Mouse (Mus musculus) forebrain, embryonic 13.5 days (tissue): Measurements from ENCODE around the gene Zbtb17. TPM values are rescaled to one million over a fixed set of nuclear protein-coding genes. Genes with fewer than 3 reads are reported as not detected.

Source experiments
- ATAC-seq: fragments of 200-750 bp; cut with Nextera tagmentation; 2 replicates; pipeline ENCODE4 v1.8.0; 2017
- H3K27ac ChIP-seq: fragments of 300-500 bp; sonication (generic); 2 replicates; pipeline ENCODE4 v1.5.1; 2015; ENCODE audit warnings: inconsistent platforms, mild to moderate bottlenecking, moderate library complexity
- H3K27me3 ChIP-seq: fragments of 300-500 bp; sonication (generic); 2 replicates; pipeline ENCODE4 v1.6.1; 2015; ENCODE audit warnings: mild to moderate bottlenecking, inconsistent platforms
- H3K36me3 ChIP-seq: fragments of 300-500 bp; sonication (generic); 2 replicates; pipeline ENCODE4 v1.6.1; 2015; ENCODE audit warnings: mild to moderate bottlenecking, inconsistent platforms; ENCODE audit not compliant: poor library complexity, severe bottlenecking
- H3K4me1 ChIP-seq: fragments of 300-500 bp; sonication (generic); 2 replicates; pipeline ENCODE4 v1.6.1; 2015; ENCODE audit warnings: inconsistent platforms
- H3K4me2 ChIP-seq: fragments of 300-500 bp; sonication (generic); 2 replicates; pipeline ENCODE4 v1.6.1; 2015; ENCODE audit warnings: inconsistent platforms, mild to moderate bottlenecking, moderate library complexity
- H3K4me3 ChIP-seq: fragments of 300-500 bp; sonication (generic); 2 replicates; pipeline ENCODE4 v1.5.1; 2015; ENCODE audit warnings: mild to moderate bottlenecking, inconsistent platforms
- H3K9ac ChIP-seq: fragments of 300-500 bp; sonication (generic); 2 replicates; pipeline ENCODE4 v1.6.1; 2015; ENCODE audit warnings: mild to moderate bottlenecking, inconsistent platforms
- H3K9me3 ChIP-seq: fragments of 300-500 bp; sonication (generic); replicated peaks from 2 replicates; pipeline ENCODE4 v1.6.1; 2016; ENCODE audit warnings: inconsistent platforms
- WGBS: fragments of 180-500 bp; shearing (Covaris S2); methylation state at CpG from one replicate; pipeline ENCODE4 v1.1.7; 2015; 5-methylcytosine and 5-hydroxymethylcytosine counted together
- polyA plus RNA-seq: library from polyadenylated mRNA; unstranded; fragments of >200 nt; fragmentation: Nextera tagmentation; extraction: Ambion mirVana; gene quantifications from 2 replicates; pipeline ENCODE4 v1.2.1, GENCODE M21; 2015

Zbtb17 gene
- polyA plus RNA-seq, 1 experiment from 2014 or later, result 60.9 TPM

GRCm38 (mm10) chr4:141465512-141466288 lies 21.2 kb downstream of the Zbtb17 start:
- Histone ChIP-seq H3K4me1 (peaks cover 8% of the 10 kb centered on the region), H3K27ac (no peak overlapping the region), H3K4me2 (no peak overlapping the region), H3K36me3 (peaks cover 94% of the 10 kb centered on the region), H3K9ac (no peak overlapping the region), H3K9me3 (no peaks in the 10 kb centered on the region), H3K27me3 (no peaks in the 10 kb centered on the region), H3K4me3 (no peak overlapping the region)
- ATAC-seq, result no peak
- WGBS, result 91% methylated on average over 34 of the region's 34 CpGs

- Histone ChIP-seq H3K36me3 (peaks cover 99% of the 10 kb centered on the region), H3K9ac (no peak overlapping the region), H3K4me1 (peaks cover 2% of the 10 kb centered on the region; the same call in 1 of the 2 replicates), H3K4me2 (no peak overlapping the region), H3K27me3 (no peaks in the 10 kb centered on the region), H3K9me3 (no peaks in the 10 kb centered on the region; the same call in 1 of the 2 replicates), H3K27ac (no peak overlapping the region), H3K4me3 (no peak overlapping the region)
- 93% methylated on average over 16 of the region's 16 CpGs for WGBS
- ATAC-seq, result no peak
These were observed 21.9 kb downstream of the Zbtb17 start for GRCm38 (mm10) chr4:141466289-141466795.

GRCm38 (mm10) chr4:141466844-141467580 lies 22.6 kb downstream of the Zbtb17 start:
- H3K36me3 ChIP-seq, result peaks cover 99% of the 10 kb centered on the region
- H3K9ac ChIP-seq, result no peak overlapping the region
- H3K4me3 ChIP-seq, result no peak overlapping the region
- no peaks in the 10 kb centered on the region for H3K27me3 ChIP-seq
- H3K9me3 ChIP-seq, result no peaks in the 10 kb centered on the region; the same call in 1 of the 2 replicates
- 85% methylated on average over 15 of the region's 15 CpGs for WGBS
- H3K4me2 ChIP-seq, result no peak overlapping the region
- H3K27ac ChIP-seq, result no peak overlapping the region
- no peak for ATAC-seq
- no peaks in the 10 kb centered on the region for H3K4me1 ChIP-seq

- Histone ChIP-seq H3K9ac (no peak overlapping the region), H3K4me3 (no peak overlapping the region), H3K4me1 (no peaks in the 10 kb centered on the region), H3K4me2 (no peak overlapping the region), H3K27ac (no peak overlapping the region), H3K27me3 (no peaks in the 10 kb centered on the region), H3K9me3 (no peaks in the 10 kb centered on the region; the same call in 1 of the 2 replicates), H3K36me3 (peaks cover 99% of the 10 kb centered on the region)
- WGBS, result 84% methylated on average over 6 of the region's 6 CpGs
- ATAC-seq, result no peak
These were observed 23.1 kb downstream of the Zbtb17 start for GRCm38 (mm10) chr4:141467581-141467927.

GRCm38 (mm10) chr4:141468576-141468975 lies 24.1 kb downstream of the Zbtb17 start:
- H3K9me3 ChIP-seq, result no peaks in the 10 kb centered on the region; the same call in 1 of the 2 replicates
- ATAC-seq, result no peak
- H3K4me1 ChIP-seq, result no peaks in the 10 kb centered on the region
- no peak overlapping the region for H3K4me3 ChIP-seq
- H3K27me3 ChIP-seq, result no peaks in the 10 kb centered on the region
- peaks cover 99% of the 10 kb centered on the region for H3K36me3 ChIP-seq
- WGBS, result 67% methylated on average over 10 of the region's 10 CpGs
- H3K27ac ChIP-seq, result no peak overlapping the region; the same call in 1 of the 2 replicates
- no peak overlapping the region for H3K9ac ChIP-seq
- no peak overlapping the region for H3K4me2 ChIP-seq

- Histone ChIP-seq H3K4me2 (no peak overlapping the region), H3K4me3 (no peak overlapping the region), H3K36me3 (peaks cover 99% of the 10 kb centered on the region), H3K27ac (no peak overlapping the region), H3K27me3 (no peaks in the 10 kb centered on the region), H3K4me1 (no peaks in the 10 kb centered on the region), H3K9ac (no peak overlapping the region), H3K9me3 (no peaks in the 10 kb centered on the region; the same call in 1 of the 2 replicates)
- no peak for ATAC-seq
- WGBS, result 93% methylated on average over 9 of the region's 9 CpGs
These were observed 24.9 kb downstream of the Zbtb17 start for GRCm38 (mm10) chr4:141469343-141469742.

GRCm38 (mm10) chr4:141471491-141471890 lies 27.0 kb downstream of the Zbtb17 start:
- over 99% methylated on average over 16 of the region's 16 CpGs for WGBS
- Histone ChIP-seq H3K27ac (no peak overlapping the region), H3K9ac (no peak overlapping the region), H3K27me3 (no peaks in the 10 kb centered on the region), H3K36me3 (peaks cover 99% of the 10 kb centered on the region), H3K4me2 (no peak overlapping the region), H3K9me3 (no peaks in the 10 kb centered on the region; the same call in 1 of the 2 replicates), H3K4me3 (no peak overlapping the region), H3K4me1 (no peaks in the 10 kb centered on the region)
- ATAC-seq, result no peak

DNA sequence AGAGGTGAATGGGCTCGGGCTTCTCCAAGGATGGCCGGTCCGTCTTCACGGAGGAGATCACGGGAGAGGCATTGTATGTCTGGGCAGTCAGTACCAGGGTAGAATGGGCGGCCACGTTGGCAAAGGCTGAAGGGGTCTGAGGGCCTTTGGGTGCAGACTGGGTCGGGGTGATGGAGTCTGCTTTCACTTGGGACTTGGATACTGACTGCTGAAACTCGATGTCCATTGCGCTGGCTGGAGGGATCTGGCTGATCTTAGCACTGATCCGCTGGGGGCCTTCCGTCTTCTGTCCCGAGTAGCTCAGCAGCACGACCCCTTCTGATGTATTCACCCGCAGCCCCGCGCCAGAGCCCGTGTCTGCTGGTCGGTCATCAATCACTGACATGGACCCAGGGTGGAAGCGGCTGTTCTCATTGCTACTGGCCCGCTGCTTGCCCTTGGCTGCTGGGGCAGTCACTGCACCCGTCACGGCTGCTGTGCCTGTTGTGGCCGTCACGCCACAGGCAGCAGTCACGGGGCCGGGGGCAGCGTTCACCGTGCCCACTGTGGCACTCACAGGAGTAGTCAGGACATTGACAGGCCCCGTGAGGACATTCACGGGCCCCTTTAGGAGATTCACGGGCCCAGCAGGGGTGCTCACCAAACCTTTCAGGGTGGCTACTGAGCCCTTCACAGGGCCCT lies 28.3 kb downstream of the Zbtb17 start:
- ATAC-seq, result no peak
- Histone ChIP-seq H3K4me3 (no peak overlapping the region), H3K27ac (no peak overlapping the region), H3K27me3 (no peaks in the 10 kb centered on the region), H3K4me2 (no peak overlapping the region), H3K9me3 (no peaks in the 10 kb centered on the region; the same call in 1 of the 2 replicates), H3K36me3 (peaks cover 99% of the 10 kb centered on the region), H3K4me1 (no peaks in the 10 kb centered on the region), H3K9ac (no peak overlapping the region)
- 95% methylated on average over 32 of the region's 32 CpGs for WGBS

DNA sequence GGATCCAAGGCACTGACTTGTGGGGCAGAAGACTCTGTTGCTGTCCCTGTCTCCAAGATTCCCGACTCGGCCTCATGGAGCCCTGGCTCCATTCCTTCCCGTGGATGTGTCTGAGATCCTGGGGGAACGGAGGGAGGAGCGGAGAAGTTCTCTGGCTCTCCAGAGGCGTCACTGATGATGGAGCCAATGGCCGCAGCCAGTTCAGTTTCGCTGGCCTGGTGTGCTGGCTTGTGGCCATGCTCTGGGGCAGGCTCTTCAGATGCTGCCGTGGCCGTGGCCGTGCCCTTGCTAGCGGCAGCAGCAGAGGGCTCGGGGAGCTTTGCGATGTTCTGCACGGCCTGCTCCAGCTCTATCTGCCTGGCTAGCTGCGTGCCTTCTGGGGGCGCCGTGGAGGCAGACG lies 30.0 kb downstream of the Zbtb17 start:
- no peak overlapping the region for H3K27ac ChIP-seq
- no peaks in the 10 kb centered on the region; the same call in 1 of the 2 replicates for H3K9me3 ChIP-seq
- H3K4me2 ChIP-seq, result no peak overlapping the region
- no peaks in the 10 kb centered on the region for H3K27me3 ChIP-seq
- 91% methylated on average over 19 of the region's 19 CpGs for WGBS
- H3K9ac ChIP-seq, result no peak overlapping the region
- H3K4me3 ChIP-seq, result no peak overlapping the region
- H3K4me1 ChIP-seq, result no peaks in the 10 kb centered on the region
- ATAC-seq, result no peak
- H3K36me3 ChIP-seq, result peaks cover 100% of the 10 kb centered on the region

DNA sequence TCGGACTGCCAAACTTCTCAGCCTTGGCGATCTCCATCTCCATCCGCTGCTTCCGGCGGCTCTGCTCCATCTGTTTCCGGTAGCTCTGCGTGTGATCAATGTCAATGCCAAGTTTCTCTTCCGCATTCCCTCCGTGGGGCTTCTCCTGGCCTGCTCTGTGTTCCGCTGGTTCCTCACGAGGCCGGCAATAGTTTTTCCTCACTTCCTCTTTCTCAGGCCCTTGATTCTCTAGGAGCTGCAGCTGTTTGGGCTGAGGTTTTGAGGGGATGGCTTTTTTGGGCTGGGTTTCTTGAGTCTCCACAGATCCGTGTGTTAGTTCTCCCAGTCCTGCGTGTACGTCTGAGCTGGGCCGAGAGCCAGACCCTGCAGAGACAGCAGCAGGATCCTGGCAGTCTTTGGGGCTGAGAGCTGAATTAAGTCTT lies 33.2 kb downstream of the Zbtb17 start:
- no peak for ATAC-seq
- Histone ChIP-seq H3K9ac (no peak overlapping the region), H3K27ac (peak overlapping the region; percentile 65), H3K27me3 (no peaks in the 10 kb centered on the region), H3K4me1 (no peaks in the 10 kb centered on the region), H3K36me3 (peaks cover 97% of the 10 kb centered on the region), H3K9me3 (no peaks in the 10 kb centered on the region), H3K4me3 (no peak overlapping the region), H3K4me2 (no peak overlapping the region)
- WGBS, result 73% methylated on average over 16 of the region's 16 CpGs

- Histone ChIP-seq H3K36me3 (peaks cover 97% of the 10 kb centered on the region), H3K27ac (peak overlapping the region; percentile 65), H3K4me2 (no peak overlapping the region), H3K9ac (no peak overlapping the region), H3K4me3 (no peak overlapping the region), H3K27me3 (no peaks in the 10 kb centered on the region), H3K4me1 (no peaks in the 10 kb centered on the region), H3K9me3 (no peaks in the 10 kb centered on the region)
- no peak for ATAC-seq
- 88% methylated on average over 23 of the region's 23 CpGs for WGBS
These were observed 33.8 kb downstream of the Zbtb17 start for GRCm38 (mm10) chr4:141478225-141478624.

DNA sequence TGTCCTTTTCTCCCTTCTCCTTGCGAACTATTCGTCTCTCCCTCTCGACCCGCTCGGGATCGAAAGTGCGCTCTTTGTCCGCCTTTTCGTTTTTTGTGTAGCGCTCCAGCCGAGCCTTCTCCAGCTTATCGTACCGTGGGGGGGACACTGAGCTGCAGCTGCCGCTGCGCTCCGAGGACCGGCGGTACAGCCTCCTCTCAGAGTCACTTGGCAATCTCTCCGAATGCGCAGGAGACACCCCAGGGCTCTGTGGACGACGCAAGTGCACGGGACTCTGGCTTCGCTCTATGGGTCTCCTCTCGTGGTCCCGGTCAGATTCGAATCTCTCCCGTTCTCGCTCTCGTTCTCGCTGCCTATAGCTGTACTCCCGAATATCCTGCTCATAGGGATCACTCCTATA lies 34.3 kb downstream of the Zbtb17 start:
- WGBS, result 94% methylated on average over 32 of the region's 32 CpGs
- H3K4me2 ChIP-seq, result no peak overlapping the region
- ATAC-seq, result no peak
- H3K9me3 ChIP-seq, result no peaks in the 10 kb centered on the region
- H3K4me1 ChIP-seq, result no peaks in the 10 kb centered on the region
- H3K4me3 ChIP-seq, result no peak overlapping the region
- no peaks in the 10 kb centered on the region for H3K27me3 ChIP-seq
- H3K27ac ChIP-seq, result peak overlapping the region; percentile 65; the same call in 1 of the 2 replicates
- H3K36me3 ChIP-seq, result peaks cover 97% of the 10 kb centered on the region
- H3K9ac ChIP-seq, result no peak overlapping the region
